Mouse (Mus musculus): ENCODE data around the gene Rfx3. TPM values are rescaled to one million over a fixed set of nuclear protein-coding genes. Genes with fewer than 3 reads are reported as not detected.

Gene Rfx3
- total and polyA plus RNA-seq, 3 experiments: 0.76 to 1.4 (median 1.2) TPM

- Histone ChIP-seq H3K4me1 (ENCODE audit: control insufficient read depth in 1 of 2, insufficient read depth in 2 of 2) (no peaks in the 10 kb centered on the region), H3K9ac (ENCODE audit: insufficient read depth, low read depth) (no peak overlapping the region), H3K36me3 (replicated peaks in 1 of 2; ENCODE audit: control insufficient read depth in 1 of 2, insufficient read depth in 1 of 2, low read length in 1 of 2) (no peaks in the 10 kb centered on the region), H3K27ac (ENCODE audit: insufficient read depth, low read depth) (no peak overlapping the region), H3K4me3 (replicated peaks in 1 of 3; ENCODE audit: low read depth in 2 of 3, low read length in 2 of 3, poor library complexity in 1 of 3) (no peak overlapping the region), H3K9me3 (replicated peaks; ENCODE audit: low read length) (no peaks in the 10 kb centered on the region), H3K27me3 (replicated peaks) (no peaks in the 10 kb centered on the region), H3K79me2 (replicated peaks; ENCODE audit: control insufficient read depth, extremely low read depth, insufficient read depth, poor library complexity, severe bottlenecking) (no peaks in the 10 kb centered on the region), H3K4me2 (ENCODE audit: insufficient read depth, low read depth, poor library complexity, severe bottlenecking) (no peak overlapping the region)
- no peak for TF ChIP-seq JUND (conservative IDR thresholded peaks at IDR 0.05; ENCODE audit: low read depth, low read length)
- no peak for TF ChIP-seq ETS1 (conservative IDR thresholded peaks at IDR 0.05; ENCODE audit: low read depth, low read length)
- TF ChIP-seq MEF2A (IDR thresholded peaks at IDR 0.05; ENCODE audit: borderline replicate concordance, low read depth, low read length): no peak
- no peak for TF ChIP-seq USF1 (IDR thresholded peaks at IDR 0.05; ENCODE audit: low read depth, low read length)
- no peak for TF ChIP-seq ELF1 (IDR thresholded peaks at IDR 0.05; ENCODE audit: low read depth, low read length)
- no peak for TF ChIP-seq GABPA (IDR thresholded peaks at IDR 0.05; ENCODE audit: insufficient replicate concordance, low read depth, low read length)
- no peak for TF ChIP-seq USF2 (conservative IDR thresholded peaks at IDR 0.05; ENCODE audit: low read depth, low read length)
- in situ Hi-C loops (cut with MboI; ENCODE audit: low pct_ligation_motif_present, low pct_unique_long_range_greater_than_20kb, low sequenced_read_pairs): no loop called here
- dilution Hi-C loops (cut with MboI; ENCODE audit: extremely low pct_ligation_motif_present, extremely low pct_unique_long_range_greater_than_20kb, low sequenced_read_pairs): no loop called here
- DNase-seq (ENCODE audit: extremely low read depth): no peak
Observed at GRCm38 (mm10) chr19:27916446-27916845, 94.5 kb downstream of the Rfx3 start.

GRCm38 (mm10) chr19:27906976-27907375, 104.0 kb downstream of the Rfx3 start:
- H3K27ac ChIP-seq (ENCODE audit: insufficient read depth, low read depth): no peak overlapping the region
- H3K9me3 ChIP-seq (replicated peaks; ENCODE audit: low read length): no peaks in the 10 kb centered on the region
- H3K4me2 ChIP-seq (ENCODE audit: insufficient read depth, low read depth, poor library complexity, severe bottlenecking): no peak overlapping the region
- TF ChIP-seq NRF1 (IDR thresholded peaks at IDR 0.05; ENCODE audit: low read depth, low read length) (no peak), MEF2A (IDR thresholded peaks at IDR 0.05; ENCODE audit: borderline replicate concordance, low read depth, low read length) (no peak), E2F4 (IDR thresholded peaks at IDR 0.05; ENCODE audit: insufficient replicate concordance, low read depth, low read length) (no peak), ZMIZ1 (IDR thresholded peaks at IDR 0.05; ENCODE audit: low read depth, low read length) (no peak), ELF1 (IDR thresholded peaks at IDR 0.05; ENCODE audit: low read depth, low read length) (no peak), USF1 (IDR thresholded peaks at IDR 0.05; ENCODE audit: low read depth, low read length) (no peak), IRF4 (IDR thresholded peaks at IDR 0.05; ENCODE audit: low read depth, low read length) (no peak), RAD21 (IDR thresholded peaks at IDR 0.05; ENCODE audit: low read depth, low read length) (no peak), MAX (IDR thresholded peaks at IDR 0.05; ENCODE audit: low read length) (no peak), TBP (conservative IDR thresholded peaks at IDR 0.05; ENCODE audit: low read depth, low read length) (no peak), PAX5 (IDR thresholded peaks at IDR 0.05; ENCODE audit: low read length) (no peak), CHD1 (IDR thresholded peaks at IDR 0.05; ENCODE audit: low read depth, low read length) (no peak), BHLHE40 (IDR thresholded peaks at IDR 0.05; ENCODE audit: low read depth, low read length) (no peak), MYC (IDR thresholded peaks at IDR 0.05; ENCODE audit: low read depth, low read length) (no peak), ZKSCAN1 (IDR thresholded peaks at IDR 0.05; ENCODE audit: borderline replicate concordance, low read depth, low read length) (no peak), RCOR1 (conservative IDR thresholded peaks at IDR 0.05; ENCODE audit: low read depth, low read length) (no peak), SIN3A (IDR thresholded peaks at IDR 0.05; ENCODE audit: low read length) (no peak), CTCF (conservative IDR thresholded peaks at IDR 0.05 in 1 of 2, IDR thresholded peaks at IDR 0.05 in 1 of 2; ENCODE audit: low read depth in 2 of 2, low read length in 2 of 2) (no peak), ZNF384 (IDR thresholded peaks at IDR 0.05; ENCODE audit: low read depth, low read length) (no peak), SMC3 (IDR thresholded peaks at IDR 0.05; ENCODE audit: low read depth, low read length) (no peak)
- H3K79me2 ChIP-seq (replicated peaks; ENCODE audit: control insufficient read depth, extremely low read depth, insufficient read depth, poor library complexity, severe bottlenecking): no peaks in the 10 kb centered on the region
- H3K27me3 ChIP-seq (replicated peaks): no peaks in the 10 kb centered on the region
- DNase-seq (ENCODE audit: extremely low read depth): no peak
- H3K36me3 ChIP-seq (replicated peaks in 1 of 2; ENCODE audit: control insufficient read depth in 1 of 2, insufficient read depth in 1 of 2, low read length in 1 of 2): no peaks in the 10 kb centered on the region
- in situ Hi-C loops (cut with MboI; ENCODE audit: low pct_ligation_motif_present, low pct_unique_long_range_greater_than_20kb, low sequenced_read_pairs) (no loop called here), dilution Hi-C loops (cut with MboI; ENCODE audit: extremely low pct_ligation_motif_present, extremely low pct_unique_long_range_greater_than_20kb, low sequenced_read_pairs) (no loop called here)
- H3K4me1 ChIP-seq (ENCODE audit: control insufficient read depth in 1 of 2, insufficient read depth in 2 of 2): peaks cover 2 to 13% of the 10 kb centered on the region in 2 experiments; a peak in 3 of 4 replicates
- no peak overlapping the region for H3K4me3 ChIP-seq (replicated peaks in 1 of 3; ENCODE audit: low read depth in 2 of 3, low read length in 2 of 3, poor library complexity in 1 of 3)
- H3K9ac ChIP-seq (ENCODE audit: insufficient read depth, low read depth): no peak overlapping the region

Data from CH12.LX (cell line).